Mouse (Mus musculus): ENCODE results near the gene Slc12a8.

Gene Slc12a8

DNA sequence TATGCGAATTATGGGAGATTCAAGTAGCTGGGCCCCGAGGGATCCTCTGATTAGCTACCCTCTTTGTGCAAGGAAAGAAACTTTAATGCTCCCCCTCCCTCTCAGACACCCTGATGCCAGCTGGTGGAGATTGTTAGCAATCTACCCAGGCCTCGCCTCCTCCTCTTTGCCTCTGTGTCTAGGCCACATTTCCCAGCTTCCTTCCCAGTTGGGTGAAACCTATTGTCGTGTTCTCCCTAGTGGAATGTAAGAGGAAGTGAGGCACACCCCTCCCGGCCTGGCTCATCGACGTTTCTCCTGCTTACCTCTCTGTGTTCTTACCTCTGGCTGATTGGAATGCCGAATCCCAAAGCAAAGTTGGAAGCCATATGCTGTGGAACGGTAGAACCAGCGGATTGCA lies 163.7 kb downstream of the Slc12a8 start:
- Histone ChIP-seq H3K36me3 (ENCODE audit: insufficient read depth, low read length) (no peaks in the 10 kb centered on the region), H3K27me3 (ENCODE audit: insufficient read depth, low read length) (peaks cover 46% of the 10 kb centered on the region), H3K4me3 (replicated peaks; ENCODE audit: low read length) (no peak overlapping the region), H3K9me3 (ENCODE audit: low read length) (no peaks in the 10 kb centered on the region), H3K4me1 (replicated peaks; ENCODE audit: low read depth, low read length) (peaks cover 66% of the 10 kb centered on the region)
- TF ChIP-seq CTCF (conservative IDR thresholded peaks at IDR 0.05; ENCODE audit: low read length) (no peak), POU5F1 (IDR thresholded peaks at IDR 0.05; ENCODE audit: borderline replicate concordance, low read length) (no peak), NANOG (IDR thresholded peaks at IDR 0.05; ENCODE audit: borderline replicate concordance, low read length) (no peak)

- TF ChIP-seq CTCF (conservative IDR thresholded peaks at IDR 0.05; ENCODE audit: low read length) (no peak), NANOG (IDR thresholded peaks at IDR 0.05; ENCODE audit: borderline replicate concordance, low read length) (no peak)
- Histone ChIP-seq H3K9me3 (ENCODE audit: low read length) (no peaks in the 10 kb centered on the region), H3K4me1 (replicated peaks; ENCODE audit: low read depth, low read length) (peaks cover 66% of the 10 kb centered on the region), H3K27me3 (ENCODE audit: insufficient read depth, low read length) (peaks cover 54% of the 10 kb centered on the region), H3K36me3 (ENCODE audit: insufficient read depth, low read length) (no peaks in the 10 kb centered on the region), H3K4me3 (replicated peaks; ENCODE audit: low read length) (no peak overlapping the region)
These were observed 164.5 kb downstream of the Slc12a8 start for GRCm38 (mm10) chr16:33681661-33682060.

DNA sequence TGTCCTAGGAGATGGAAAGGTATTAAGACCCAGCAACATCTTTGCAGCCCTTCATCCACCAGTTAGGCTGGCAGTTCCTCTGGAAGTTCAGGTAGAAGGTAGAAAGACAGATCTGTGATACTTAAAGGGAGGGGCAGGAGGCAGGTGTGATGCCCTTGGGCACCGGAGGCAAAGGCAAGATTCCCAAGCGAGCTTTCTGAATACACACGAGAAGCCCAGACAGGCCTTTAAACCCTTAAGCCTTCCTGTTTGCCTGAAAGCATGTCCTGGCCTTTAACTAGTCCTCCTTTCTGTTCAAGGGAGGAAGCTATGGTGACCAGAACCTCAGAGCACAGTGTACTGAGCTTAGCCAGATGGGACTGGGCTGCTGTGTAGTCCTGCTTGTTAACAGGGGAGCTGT lies 165.5 kb downstream of the Slc12a8 start:
- TF ChIP-seq CTCF (conservative IDR thresholded peaks at IDR 0.05; ENCODE audit: low read length) (no peak), NANOG (IDR thresholded peaks at IDR 0.05; ENCODE audit: borderline replicate concordance, low read length) (no peak), POU5F1 (IDR thresholded peaks at IDR 0.05; ENCODE audit: borderline replicate concordance, low read length) (no peak)
- Histone ChIP-seq H3K4me1 (replicated peaks; ENCODE audit: low read depth, low read length) (peaks cover 58% of the 10 kb centered on the region), H3K27me3 (ENCODE audit: insufficient read depth, low read length) (peaks cover 64% of the 10 kb centered on the region), H3K9me3 (ENCODE audit: low read length) (no peaks in the 10 kb centered on the region), H3K4me3 (replicated peaks; ENCODE audit: low read length) (no peak overlapping the region), H3K36me3 (ENCODE audit: insufficient read depth, low read length) (no peaks in the 10 kb centered on the region)

DNA sequence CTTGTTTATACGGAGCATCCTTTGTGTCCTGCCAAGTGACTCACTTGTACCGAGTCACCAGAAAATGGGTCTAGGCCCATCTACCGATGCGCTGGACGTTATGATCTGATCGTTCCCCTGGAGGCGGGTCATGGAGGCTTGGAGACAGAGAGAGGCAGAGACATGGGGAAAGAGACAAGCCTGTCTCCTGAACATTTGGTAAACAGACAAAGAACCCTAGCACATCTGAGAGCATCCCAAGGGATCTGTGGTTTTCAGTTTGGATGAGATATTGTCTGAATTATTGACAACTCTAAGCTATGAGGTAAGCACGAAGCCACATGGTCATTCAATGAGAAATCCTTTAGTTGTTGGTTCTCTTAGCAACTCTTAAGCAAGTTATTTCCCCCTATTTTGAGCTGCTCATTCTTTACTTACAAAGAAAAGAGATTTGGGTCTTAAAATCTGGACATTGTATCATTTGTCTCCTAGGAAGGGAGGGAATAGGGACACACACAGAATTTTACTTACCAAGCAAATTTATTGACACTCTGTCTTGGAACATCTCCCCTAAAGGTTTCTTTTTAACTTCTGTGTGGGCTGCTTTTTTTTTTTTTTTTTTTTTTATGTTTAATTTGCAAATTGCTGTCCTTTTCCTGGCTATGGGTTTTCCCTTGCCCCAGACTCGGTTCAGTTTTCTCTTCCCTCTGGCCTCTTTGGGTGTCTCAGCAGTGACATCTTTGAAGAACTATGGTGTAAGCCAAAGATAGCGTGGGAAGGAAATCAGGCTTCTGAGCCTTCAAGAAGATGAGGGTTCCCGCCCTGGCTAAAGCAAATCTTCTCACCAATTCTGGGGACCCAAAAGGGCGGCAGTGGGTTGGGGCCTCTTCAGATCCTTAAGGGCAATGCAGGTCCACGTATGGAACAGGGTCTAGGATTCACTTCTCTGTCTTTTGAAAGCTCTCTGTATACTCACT lies 166.4 kb downstream of the Slc12a8 start:
- H3K27me3 ChIP-seq (ENCODE audit: insufficient read depth, low read length): peaks cover 70% of the 10 kb centered on the region
- peaks cover 49% of the 10 kb centered on the region for H3K4me1 ChIP-seq (replicated peaks; ENCODE audit: low read depth, low read length)
- H3K4me3 ChIP-seq (replicated peaks; ENCODE audit: low read length): peak overlapping the region; percentile 86
- no peaks in the 10 kb centered on the region for H3K36me3 ChIP-seq (ENCODE audit: insufficient read depth, low read length)
- H3K9me3 ChIP-seq (ENCODE audit: low read length): no peaks in the 10 kb centered on the region
- TF ChIP-seq NANOG (IDR thresholded peaks at IDR 0.05; ENCODE audit: borderline replicate concordance, low read length) (no peak), CTCF (conservative IDR thresholded peaks at IDR 0.05; ENCODE audit: low read length) (no peak), POU5F1 (IDR thresholded peaks at IDR 0.05; ENCODE audit: borderline replicate concordance, low read length) (no peak)

- TF ChIP-seq NANOG (IDR thresholded peaks at IDR 0.05; ENCODE audit: borderline replicate concordance, low read length) (no peak), POU5F1 (IDR thresholded peaks at IDR 0.05; ENCODE audit: borderline replicate concordance, low read length) (no peak), CTCF (conservative IDR thresholded peaks at IDR 0.05; ENCODE audit: low read length) (no peak)
- no peaks in the 10 kb centered on the region for H3K36me3 ChIP-seq (ENCODE audit: insufficient read depth, low read length)
- H3K9me3 ChIP-seq (ENCODE audit: low read length): no peaks in the 10 kb centered on the region
- peaks cover 49% of the 10 kb centered on the region for H3K4me1 ChIP-seq (replicated peaks; ENCODE audit: low read depth, low read length)
- H3K27me3 ChIP-seq (ENCODE audit: insufficient read depth, low read length): peaks cover 70% of the 10 kb centered on the region
- peak within 1 kb of the TSS; percentile 86 for H3K4me3 ChIP-seq (replicated peaks; ENCODE audit: low read length)
These were observed 167.1 kb downstream of the Slc12a8 start, which contains the start of gene Heg1 for GRCm38 (mm10) chr16:33684162-33684702. Heg1 (plus strand) TSS chr16:33684370.

GRCm38 (mm10) chr16:33684703-33685701 lies 167.9 kb downstream of the Slc12a8 start:
- H3K4me3 ChIP-seq (replicated peaks; ENCODE audit: low read length): peak overlapping the region; percentile 86
- H3K9me3 ChIP-seq (ENCODE audit: low read length): no peaks in the 10 kb centered on the region
- H3K27me3 ChIP-seq (ENCODE audit: insufficient read depth, low read length): peaks cover 72% of the 10 kb centered on the region
- peaks cover 42% of the 10 kb centered on the region for H3K4me1 ChIP-seq (replicated peaks; ENCODE audit: low read depth, low read length)
- H3K36me3 ChIP-seq (ENCODE audit: insufficient read depth, low read length): no peaks in the 10 kb centered on the region
- TF ChIP-seq NANOG (IDR thresholded peaks at IDR 0.05; ENCODE audit: borderline replicate concordance, low read length) (no peak), CTCF (conservative IDR thresholded peaks at IDR 0.05; ENCODE audit: low read length) (no peak), POU5F1 (IDR thresholded peaks at IDR 0.05; ENCODE audit: borderline replicate concordance, low read length) (no peak)

- peaks cover 35% of the 10 kb centered on the region for H3K4me1 ChIP-seq (replicated peaks; ENCODE audit: low read depth, low read length)
- TF ChIP-seq POU5F1 (IDR thresholded peaks at IDR 0.05; ENCODE audit: borderline replicate concordance, low read length): no peak
- TF ChIP-seq NANOG (IDR thresholded peaks at IDR 0.05; ENCODE audit: borderline replicate concordance, low read length): no peak
- no peak for TF ChIP-seq CTCF (conservative IDR thresholded peaks at IDR 0.05; ENCODE audit: low read length)
These were observed 168.9 kb downstream of the Slc12a8 start for GRCm38 (mm10) chr16:33686056-33686455.

GRCm38 (mm10) chr16:33687724-33688123 lies 170.6 kb downstream of the Slc12a8 start:
- Histone ChIP-seq H3K36me3 (ENCODE audit: insufficient read depth, low read length) (no peaks in the 10 kb centered on the region), H3K4me1 (replicated peaks; ENCODE audit: low read depth, low read length) (peaks cover 31% of the 10 kb centered on the region), H3K9me3 (ENCODE audit: low read length) (no peaks in the 10 kb centered on the region), H3K27me3 (ENCODE audit: insufficient read depth, low read length) (peaks cover 63% of the 10 kb centered on the region), H3K4me3 (replicated peaks; ENCODE audit: low read length) (no peak overlapping the region)
- TF ChIP-seq CTCF (conservative IDR thresholded peaks at IDR 0.05; ENCODE audit: low read length): no peak
- TF ChIP-seq NANOG (IDR thresholded peaks at IDR 0.05; ENCODE audit: borderline replicate concordance, low read length): no peak
- TF ChIP-seq POU5F1 (IDR thresholded peaks at IDR 0.05; ENCODE audit: borderline replicate concordance, low read length): no peak

More at GRCm38 (mm10) chr16:33686056-33686455, 168.9 kb downstream of the Slc12a8 start:
- Histone ChIP-seq H3K4me3 (replicated peaks; ENCODE audit: low read length) (no peak overlapping the region), H3K9me3 (ENCODE audit: low read length) (no peaks in the 10 kb centered on the region), H3K27me3 (ENCODE audit: insufficient read depth, low read length) (peaks cover 68% of the 10 kb centered on the region), H3K36me3 (ENCODE audit: insufficient read depth, low read length) (no peaks in the 10 kb centered on the region)
